Mouse (Mus musculus): ENCODE results near the gene Lats2. TPM values are rescaled to one million over a fixed set of nuclear protein-coding genes. Genes with fewer than 3 reads are reported as not detected.

Gene Lats2
- total RNA-seq, 2 experiments from 2014 or later: 51.6 to 59.1 TPM

- no peak for DNase-seq
Measured at GRCm38 (mm10) chr14:57737089-57737488, 21.1 kb downstream of the Lats2 start.

- no peak for DNase-seq
Measured at GRCm38 (mm10) chr14:57736141-57736540, 22.0 kb downstream of the Lats2 start.

- DNase-seq: no peak
Measured at GRCm38 (mm10) chr14:57732668-57733293, 25.4 kb downstream of the Lats2 start.

GRCm38 (mm10) chr14:57730527-57730926, 27.7 kb downstream of the Lats2 start:
- peak; percentile 45 to 71 for DNase-seq

GRCm38 (mm10) chr14:57729975-57730499, 28.2 kb downstream of the Lats2 start:
- peak; percentile 13 to 18 for DNase-seq

- DNase-seq: no peak
Measured at GRCm38 (mm10) chr14:57729364-57729763, 28.8 kb downstream of the Lats2 start.

- no peak for DNase-seq
Measured at GRCm38 (mm10) chr14:57726172-57726571, 32.0 kb downstream of the Lats2 start.

- no peak for DNase-seq
Measured at GRCm38 (mm10) chr14:57724473-57724872, 33.7 kb downstream of the Lats2 start.

- no peak for DNase-seq
Measured at GRCm38 (mm10) chr14:57718245-57718644, 39.9 kb downstream of the Lats2 start.

GRCm38 (mm10) chr14:57716601-57717245, 41.5 kb downstream of the Lats2 start:
- no peak for DNase-seq

GRCm38 (mm10) chr14:57712884-57713283, 45.3 kb downstream of the Lats2 start:
- no peak for DNase-seq

GRCm38 (mm10) chr14:57711059-57711458, 47.1 kb downstream of the Lats2 start:
- DNase-seq: no peak

- peak; percentile 18 to 32 for DNase-seq
Measured at GRCm38 (mm10) chr14:57709171-57709570, 49.0 kb downstream of the Lats2 start.

GRCm38 (mm10) chr14:57708580-57708979, 49.6 kb downstream of the Lats2 start:
- DNase-seq: peak; percentile 40

- DNase-seq: peak; percentile 50 to 51
Measured at GRCm38 (mm10) chr14:57707100-57707893, 50.9 kb downstream of the Lats2 start.

GRCm38 (mm10) chr14:57706760-57707099, 51.5 kb downstream of the Lats2 start:
- DNase-seq: no peak

GRCm38 (mm10) chr14:57705759-57706158, 52.4 kb downstream of the Lats2 start:
- no peak for DNase-seq

- no peak for DNase-seq
Measured at GRCm38 (mm10) chr14:57705075-57705474, 53.1 kb downstream of the Lats2 start.

GRCm38 (mm10) chr14:57701915-57702477, 56.2 kb downstream of the Lats2 start:
- no peak for DNase-seq

- no peak for DNase-seq
Measured at GRCm38 (mm10) chr14:57699461-57699970, 58.7 kb downstream of the Lats2 start.

GRCm38 (mm10) chr14:57699016-57699415, 59.2 kb downstream of the Lats2 start:
- DNase-seq: no peak

- DNase-seq: no peak
Measured at GRCm38 (mm10) chr14:57696066-57696465, 62.1 kb downstream of the Lats2 start.

All from adrenal gland, postnatal 36 days (tissue).